Mouse (Mus musculus): Measurements from ENCODE around the gene Cat. TPM values are rescaled to one million over a fixed set of nuclear protein-coding genes. Genes with fewer than 3 reads are reported as not detected.

Gene Cat
- total and polyA plus RNA-seq, 3 experiments, result 29.8 to 84.7 (median 45.0) TPM

GRCm38 (mm10) chr2:103457048-103457447 lies 27.9 kb downstream of the Cat start:
- Histone ChIP-seq H3K4me2 (ENCODE audit: insufficient read depth, low read depth, poor library complexity, severe bottlenecking) (no peak overlapping the region), H3K9me3 (replicated peaks; ENCODE audit: low read length) (no peaks in the 10 kb centered on the region), H3K27me3 (replicated peaks) (no peaks in the 10 kb centered on the region), H3K79me2 (replicated peaks; ENCODE audit: control insufficient read depth, extremely low read depth, insufficient read depth, poor library complexity, severe bottlenecking) (no peaks in the 10 kb centered on the region), H3K9ac (ENCODE audit: insufficient read depth, low read depth) (no peak overlapping the region), H3K4me3 (replicated peaks in 1 of 3; ENCODE audit: low read depth in 2 of 3, low read length in 2 of 3, poor library complexity in 1 of 3) (no peak overlapping the region), H3K27ac (ENCODE audit: insufficient read depth, low read depth) (no peak overlapping the region), H3K4me1 (ENCODE audit: control insufficient read depth in 1 of 2, insufficient read depth in 2 of 2) (peaks cover 0 to 7% of the 10 kb centered on the region in 2 experiments; a peak in 1 of 4 replicates), H3K36me3 (replicated peaks in 1 of 2; ENCODE audit: control insufficient read depth in 1 of 2, insufficient read depth in 1 of 2, low read length in 1 of 2) (peaks cover 45 to 94% of the 10 kb centered on the region in 2 experiments)
- no peak for DNase-seq (ENCODE audit: extremely low read depth)
- no peak for TF ChIP-seq EP300 (IDR thresholded peaks at IDR 0.05; ENCODE audit: low read length)
- in situ Hi-C loops (cut with MboI; ENCODE audit: low pct_ligation_motif_present, low pct_unique_long_range_greater_than_20kb, low sequenced_read_pairs) (loop anchor here (25.0 kb wide), 2 partner anchors 255 to 530 kb away; no protein-coding TSS in a partner anchor), dilution Hi-C loops (cut with MboI; ENCODE audit: extremely low pct_ligation_motif_present, extremely low pct_unique_long_range_greater_than_20kb, low sequenced_read_pairs) (no loop called here)

- Histone ChIP-seq H3K9me3 (replicated peaks; ENCODE audit: low read length) (no peaks in the 10 kb centered on the region), H3K79me2 (replicated peaks; ENCODE audit: control insufficient read depth, extremely low read depth, insufficient read depth, poor library complexity, severe bottlenecking) (no peaks in the 10 kb centered on the region), H3K36me3 (replicated peaks in 1 of 2; ENCODE audit: control insufficient read depth in 1 of 2, insufficient read depth in 1 of 2, low read length in 1 of 2) (peaks cover 42 to 90% of the 10 kb centered on the region in 2 experiments), H3K4me1 (ENCODE audit: control insufficient read depth in 1 of 2, insufficient read depth in 2 of 2) (peaks cover 0 to 7% of the 10 kb centered on the region in 2 experiments; a peak in 1 of 4 replicates), H3K27ac (ENCODE audit: insufficient read depth, low read depth) (no peak overlapping the region), H3K4me3 (replicated peaks in 1 of 3; ENCODE audit: low read depth in 2 of 3, low read length in 2 of 3, poor library complexity in 1 of 3) (no peak overlapping the region), H3K4me2 (ENCODE audit: insufficient read depth, low read depth, poor library complexity, severe bottlenecking) (no peak overlapping the region), H3K9ac (ENCODE audit: insufficient read depth, low read depth) (no peak overlapping the region), H3K27me3 (replicated peaks) (no peaks in the 10 kb centered on the region)
- dilution Hi-C loops (cut with MboI; ENCODE audit: extremely low pct_ligation_motif_present, extremely low pct_unique_long_range_greater_than_20kb, low sequenced_read_pairs), result no loop called here
- in situ Hi-C loops (cut with MboI; ENCODE audit: low pct_ligation_motif_present, low pct_unique_long_range_greater_than_20kb, low sequenced_read_pairs), result loop anchor here (25.0 kb wide), 2 partner anchors 256 to 531 kb away; no protein-coding TSS in a partner anchor
- peak; percentile 74 for DNase-seq (ENCODE audit: extremely low read depth)
- TF ChIP-seq NELFE (IDR thresholded peaks at IDR 0.05; ENCODE audit: low read depth, low read length) (peak; percentile 42; the same call in 1 of the 2 replicates), KAT2A (IDR thresholded peaks at IDR 0.05; ENCODE audit: insufficient replicate concordance, low read length) (no peak), CTCF (conservative IDR thresholded peaks at IDR 0.05 in 1 of 2, IDR thresholded peaks at IDR 0.05 in 1 of 2; ENCODE audit: low read depth in 2 of 2, low read length in 2 of 2) (peak; percentile 98 to 99), SMC3 (IDR thresholded peaks at IDR 0.05; ENCODE audit: low read depth, low read length) (peak; percentile 94), RAD21 (IDR thresholded peaks at IDR 0.05; ENCODE audit: low read depth, low read length) (peak; percentile 97), CHD1 (IDR thresholded peaks at IDR 0.05; ENCODE audit: low read depth, low read length) (no peak), ZC3H11A (IDR thresholded peaks at IDR 0.05; ENCODE audit: low read depth, low read length) (peak; percentile 61)
Observed at GRCm38 (mm10) chr2:103456646-103457045, 28.3 kb downstream of the Cat start.

GRCm38 (mm10) chr2:103455748-103456147 lies 29.2 kb downstream of the Cat start:
- dilution Hi-C loops (cut with MboI; ENCODE audit: extremely low pct_ligation_motif_present, extremely low pct_unique_long_range_greater_than_20kb, low sequenced_read_pairs), result no loop called here
- no peaks in the 10 kb centered on the region for H3K79me2 ChIP-seq (replicated peaks; ENCODE audit: control insufficient read depth, extremely low read depth, insufficient read depth, poor library complexity, severe bottlenecking)
- H3K27ac ChIP-seq (ENCODE audit: insufficient read depth, low read depth), result no peak overlapping the region
- in situ Hi-C loops (cut with MboI; ENCODE audit: low pct_ligation_motif_present, low pct_unique_long_range_greater_than_20kb, low sequenced_read_pairs), result loop anchor here (25.0 kb wide), 2 partner anchors 257 to 532 kb away; no protein-coding TSS in a partner anchor
- H3K9ac ChIP-seq (ENCODE audit: insufficient read depth, low read depth), result no peak overlapping the region
- no peak for TF ChIP-seq MAX (IDR thresholded peaks at IDR 0.05; ENCODE audit: low read length)
- TF ChIP-seq MAZ (IDR thresholded peaks at IDR 0.05; ENCODE audit: low read depth, low read length), result no peak
- no peak for TF ChIP-seq RCOR1 (conservative IDR thresholded peaks at IDR 0.05; ENCODE audit: low read depth, low read length)
- TF ChIP-seq CHD1 (IDR thresholded peaks at IDR 0.05; ENCODE audit: low read depth, low read length), result no peak
- no peak for TF ChIP-seq SIN3A (IDR thresholded peaks at IDR 0.05; ENCODE audit: low read length)
- no peak for TF ChIP-seq TCF12 (IDR thresholded peaks at IDR 0.05; ENCODE audit: low read depth, low read length)
- no peak for TF ChIP-seq POLR2AphosphoS2 (IDR thresholded peaks at IDR 0.05; ENCODE audit: low read depth, low read length)
- TF ChIP-seq IRF4 (IDR thresholded peaks at IDR 0.05; ENCODE audit: low read depth, low read length), result no peak
- TF ChIP-seq ZMIZ1 (IDR thresholded peaks at IDR 0.05; ENCODE audit: low read depth, low read length), result no peak
- no peak for TF ChIP-seq ELF1 (IDR thresholded peaks at IDR 0.05; ENCODE audit: low read depth, low read length)
- no peak for TF ChIP-seq ZNF384 (IDR thresholded peaks at IDR 0.05; ENCODE audit: low read depth, low read length)
- no peak for TF ChIP-seq UBTF (IDR thresholded peaks at IDR 0.05; ENCODE audit: low read depth, low read length)
- TF ChIP-seq MAFK (IDR thresholded peaks at IDR 0.05; ENCODE audit: insufficient replicate concordance, low read length), result no peak
- no peak for TF ChIP-seq SMC3 (IDR thresholded peaks at IDR 0.05; ENCODE audit: low read depth, low read length)
- no peak for TF ChIP-seq USF2 (conservative IDR thresholded peaks at IDR 0.05; ENCODE audit: low read depth, low read length)
- no peak for TF ChIP-seq MEF2A (IDR thresholded peaks at IDR 0.05; ENCODE audit: borderline replicate concordance, low read depth, low read length)
- no peak for TF ChIP-seq NRF1 (IDR thresholded peaks at IDR 0.05; ENCODE audit: low read depth, low read length)
- TF ChIP-seq JUND (conservative IDR thresholded peaks at IDR 0.05; ENCODE audit: low read depth, low read length), result no peak
- TF ChIP-seq NELFE (IDR thresholded peaks at IDR 0.05; ENCODE audit: low read depth, low read length), result no peak
- no peak overlapping the region for H3K4me3 ChIP-seq (replicated peaks in 1 of 3; ENCODE audit: low read depth in 2 of 3, low read length in 2 of 3, poor library complexity in 1 of 3)
- no peaks in the 10 kb centered on the region for H3K27me3 ChIP-seq (replicated peaks)
- DNase-seq (ENCODE audit: extremely low read depth), result no peak
- H3K4me1 ChIP-seq (ENCODE audit: control insufficient read depth in 1 of 2, insufficient read depth in 2 of 2), result peaks cover 0 to 7% of the 10 kb centered on the region in 2 experiments; a peak in 1 of 4 replicates
- no peak overlapping the region for H3K4me2 ChIP-seq (ENCODE audit: insufficient read depth, low read depth, poor library complexity, severe bottlenecking)
- peaks cover 38 to 84% of the 10 kb centered on the region in 2 experiments for H3K36me3 ChIP-seq (replicated peaks in 1 of 2; ENCODE audit: control insufficient read depth in 1 of 2, insufficient read depth in 1 of 2, low read length in 1 of 2)
- no peaks in the 10 kb centered on the region for H3K9me3 ChIP-seq (replicated peaks; ENCODE audit: low read length)
